Mouse (Mus musculus) erythroblast, embryonic 14.5 days (primary cell): ENCODE data around the gene Ttyh2.

Experiments used
- GATA1 ChIP-seq: IDR thresholded peaks from 2 replicates; pipeline ENCODE4 v1.6.1; 2012; ENCODE audit warnings: low read length, inconsistent platforms, mixed read lengths
- TAL1 ChIP-seq: IDR thresholded peaks from 3 replicates; pipeline ENCODE4 v1.6.1; 2012; ENCODE audit warnings: low read length, inconsistent platforms, mixed read lengths

DNA sequence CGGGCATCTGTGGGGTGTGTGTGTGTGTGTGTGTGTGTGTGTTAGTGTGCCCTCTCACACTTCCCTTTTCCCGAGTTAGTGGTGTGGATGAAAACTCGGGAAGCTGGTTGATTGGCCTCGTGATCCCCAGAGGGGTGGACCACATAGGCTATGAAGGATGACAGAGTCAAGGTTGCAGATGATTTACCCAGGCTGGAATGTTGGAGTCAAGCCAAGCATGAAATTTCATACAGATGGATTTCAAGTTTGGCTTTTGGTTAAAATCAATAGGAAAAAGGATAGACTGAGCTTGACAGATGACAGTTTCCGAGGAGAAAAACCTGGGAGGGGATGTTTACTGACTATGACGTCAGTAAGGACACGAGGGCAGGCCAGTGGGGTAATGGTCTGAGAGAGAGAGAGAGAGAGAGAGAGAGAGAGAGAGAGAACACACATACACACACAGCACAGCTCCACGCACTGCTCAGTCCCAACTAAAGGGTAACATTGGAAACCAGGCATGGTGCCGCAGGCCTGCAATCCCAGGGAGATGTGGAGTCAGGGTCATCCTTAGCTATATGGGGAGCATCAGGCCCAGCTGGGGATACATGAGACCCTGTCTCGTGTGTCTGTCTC is 12.4 kb downstream of the Ttyh2 start:
- TF ChIP-seq TAL1: no peak
- no peak for TF ChIP-seq GATA1
